Mouse (Mus musculus): ENCODE measurements around the gene Hist2h2aa1.

GRCm38 (mm10) chr3:96219661-96220130 lies 25.6 kb upstream of the Hist2h2aa1 start, which contains the start of the genes Bola1 and Hist2h2ab:
- no peak for TF ChIP-seq CTCF (IDR thresholded peaks at IDR 0.05; ENCODE audit: low read depth, low read length)
- peak; percentile 53; the same call in 1 of the 2 replicates for TF ChIP-seq POLR2A (IDR thresholded peaks at IDR 0.05; ENCODE audit: extremely low read depth, insufficient read depth, low read length)

Data from liver, adult 2 months (tissue).